Comparison of ENCODE assay signal across 11 mouse cellular contexts in the genomic region with DNA sequence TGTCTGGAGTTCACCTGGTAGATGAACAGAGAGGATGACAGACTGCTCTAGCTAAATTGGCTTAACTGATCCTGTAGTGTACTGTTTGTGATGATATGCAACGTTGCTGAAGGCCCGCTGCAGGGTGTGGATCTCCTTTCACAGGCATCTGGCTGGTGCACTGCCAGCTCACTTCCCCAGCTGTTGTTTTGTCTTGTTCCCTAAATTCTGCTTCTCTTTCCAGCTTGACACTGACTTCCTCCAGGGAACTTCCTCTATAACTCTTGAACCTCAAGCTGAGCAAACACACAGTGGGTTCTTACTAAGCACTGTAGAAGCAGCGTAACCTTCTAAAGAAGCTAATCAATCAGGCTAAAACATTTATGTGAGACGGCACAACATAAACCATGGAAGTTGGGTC. TPM values are rescaled to one million over a fixed set of nuclear protein-coding genes. Genes with fewer than 3 reads are reported as not detected.
DNase-seq lines count a peak whose midpoint lies in the region; ATAC-seq and TF ChIP-seq lines count a peak whose summit lies in the region.
"Had no signal": no experiment of that assay in that cellular context is flagged by ENCODE, and none has a peak within 500 bp of the region (broad histone marks: within the 10 kb centered on the region; RNA-seq: fewer than 3 reads in every experiment).

No protein-coding gene starts in this region.

- no peaks in the 10 kb centered on the region for H3K27me3 ChIP-seq in kidney, embryonic 16.5 days (ENCODE audit: insufficient read depth, low read length)
- H3K27me3 ChIP-seq in intestine, embryonic 16.5 days (replicated peaks; ENCODE audit: control insufficient read depth, insufficient read depth, low read length), result no peaks in the 10 kb centered on the region

- WGBS in kidney, embryonic 16.5 days, result 46% methylated on average over 4 of the region's 4 CpGs
- 59% methylated on average over 4 of the region's 4 CpGs for WGBS in intestine, embryonic 16.5 days

- intact Hi-C loops in gastrocnemius, postnatal 36 days (cut with DNase I), result no loop called here

- no peak for DNase-seq in kidney, adult 11 months
- DNase-seq in gastrocnemius, postnatal 36 days, result peak; percentile 32 to 47
- peak; percentile 31 for DNase-seq in lung, postnatal 25 days (ENCODE audit: low spot score)
- DNase-seq in B cell, adult 2 months, result no peak
- DNase-seq in thymus, postnatal 10 days (ENCODE audit: low spot score in 2 of 2), result no peak
- DNase-seq: right cerebral cortex, postnatal 14 days; thymus, postnatal 25 days had no signal

- H3K27ac ChIP-seq in kidney, embryonic 16.5 days (ENCODE audit: low read length), result 0 out of 2 replicates have a peak overlapping the region, but pooled peaks have one; percentile 34
- H3K27ac ChIP-seq in bone marrow macrophage, adult 2 months (ENCODE audit: insufficient read depth, low read depth, low read length), result peak overlapping the region; percentile 85
- no peak overlapping the region for H3K27ac ChIP-seq in intestine, embryonic 16.5 days (ENCODE audit: low read length)
- H3K27ac ChIP-seq: hindbrain, postnatal 0 days had no signal

- no peaks in the 10 kb centered on the region for H3K9me3 ChIP-seq in kidney, embryonic 16.5 days (ENCODE audit: low read length)
- no peaks in the 10 kb centered on the region for H3K9me3 ChIP-seq in intestine, embryonic 16.5 days (ENCODE audit: control insufficient read depth, low read length)

- H3K4me3 ChIP-seq in kidney, embryonic 16.5 days (ENCODE audit: low read length), result no peak overlapping the region
- H3K4me3 ChIP-seq in bone marrow macrophage, adult 2 months (ENCODE audit: insufficient read depth, low read length), result no peak overlapping the region
- H3K4me3 ChIP-seq in intestine, embryonic 16.5 days (ENCODE audit: low read length), result no peak overlapping the region

- H3K4me1 ChIP-seq in kidney, embryonic 16.5 days (ENCODE audit: insufficient read depth, low read length), result no peaks in the 10 kb centered on the region
- peaks cover 27% of the 10 kb centered on the region for H3K4me1 ChIP-seq in bone marrow macrophage, adult 2 months (ENCODE audit: control insufficient read depth, insufficient read depth, low read length)
- no peaks in the 10 kb centered on the region for H3K4me1 ChIP-seq in intestine, embryonic 16.5 days (ENCODE audit: control insufficient read depth, insufficient read depth, low read length)

- TF ChIP-seq POLR2A in bone marrow macrophage, adult 2 months (IDR thresholded peaks at IDR 0.05; ENCODE audit: borderline replicate concordance, low read depth, low read length), result no peak

- no peak for ATAC-seq in kidney, embryonic 16.5 days (ENCODE audit: low FRiP score, low TSS enrichment)
- no peak for ATAC-seq in intestine, embryonic 16.5 days
- ATAC-seq: hindbrain, postnatal 0 days had no signal

- H3K9ac ChIP-seq in kidney, embryonic 16.5 days (replicated peaks; ENCODE audit: low read length), result no peak overlapping the region
- no peak overlapping the region for H3K9ac ChIP-seq in intestine, embryonic 16.5 days (ENCODE audit: low read depth, low read length)

- H3K4me2 ChIP-seq in kidney, embryonic 16.5 days (replicated peaks; ENCODE audit: low read depth, low read length), result no peak overlapping the region
- H3K4me2 ChIP-seq in intestine, embryonic 16.5 days (ENCODE audit: low read depth, low read length), result no peak overlapping the region

- no peak for TF ChIP-seq CTCF in bone marrow macrophage, adult 2 months (IDR thresholded peaks at IDR 0.05; ENCODE audit: low read depth, low read length)

- H3K36me3 ChIP-seq in kidney, embryonic 16.5 days (ENCODE audit: insufficient read depth, low read length), result no peaks in the 10 kb centered on the region
- no peaks in the 10 kb centered on the region for H3K36me3 ChIP-seq in intestine, embryonic 16.5 days (ENCODE audit: control insufficient read depth, insufficient read depth, low read length)

RNA-seq across cellular contexts. Expression of a gene that starts 38.8 kb away (rescaled TPM):
- 55.4 and 58.3 TPM in 2 replicates for polyA plus RNA-seq in kidney, embryonic 16.5 days (2015; fragmentation: Nextera tagmentation; extraction: Ambion mirVana)
- polyA plus RNA-seq in bone marrow macrophage, adult 2 months (2012; ENCODE audit: insufficient read depth, insufficient read length, missing spikeins), result 117 and 162 TPM in 2 replicates
- 10 to 100 TPM in 1 of 2 experiments, 1 to 10 TPM in 1; 9.7 to 12.6 TPM for total RNA-seq in gastrocnemius, postnatal 36 days (2021)
- polyA plus RNA-seq in intestine, embryonic 16.5 days (2015; fragmentation: Nextera tagmentation; extraction: Ambion mirVana), result 49.3 and 50.3 TPM in 2 replicates

Comparison
In these comparisons a context has a peak if more than half of its experiments do, and no peak if none do; other contexts are left out.
1. DNase-seq: peak in gastrocnemius, postnatal 36 days (2 of 2) and lung, postnatal 25 days (single experiment); none in kidney, adult 11 months (single experiment), B cell, adult 2 months (0 of 2) and thymus, postnatal 10 days (0 of 2).